Mouse (Mus musculus): ENCODE measurements around the gene Rtl9.

DNA sequence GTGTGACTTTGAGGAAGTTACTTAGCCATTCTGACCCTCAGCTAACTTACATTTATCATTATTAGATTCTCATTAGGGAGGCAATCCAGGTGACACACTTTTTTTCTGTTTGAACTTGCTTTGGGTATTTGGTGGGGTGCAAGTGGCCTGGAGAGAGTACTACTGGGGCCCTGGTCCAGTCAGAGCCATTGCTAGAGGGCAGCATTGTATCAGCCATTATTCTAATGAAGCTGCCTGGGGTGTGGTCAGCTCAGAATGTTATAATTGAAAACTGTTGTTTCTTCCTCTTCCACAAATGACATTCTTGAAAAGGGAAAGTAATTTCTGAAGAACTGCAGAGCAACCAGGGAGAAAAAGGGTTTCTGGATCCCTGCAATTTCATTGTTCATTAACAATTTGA lies 13.2 kb downstream of the Rtl9 start:
- TF ChIP-seq CTCF (IDR thresholded peaks at IDR 0.05; ENCODE audit: borderline replicate concordance, control insufficient read depth, extremely low read depth, insufficient read depth, low read length, poor library complexity) (no peak), POLR2A (IDR thresholded peaks at IDR 0.05; ENCODE audit: control insufficient read depth, extremely low read depth, insufficient read depth, low read length, poor library complexity) (no peak)
